Mouse (Mus musculus): ENCODE results near the gene Psmb7. TPM values are rescaled to one million over a fixed set of nuclear protein-coding genes. Genes with fewer than 3 reads are reported as not detected.

Gene Psmb7
- polyA plus RNA-seq, 1 experiment from 2014 or later, result 162 TPM

DNA sequence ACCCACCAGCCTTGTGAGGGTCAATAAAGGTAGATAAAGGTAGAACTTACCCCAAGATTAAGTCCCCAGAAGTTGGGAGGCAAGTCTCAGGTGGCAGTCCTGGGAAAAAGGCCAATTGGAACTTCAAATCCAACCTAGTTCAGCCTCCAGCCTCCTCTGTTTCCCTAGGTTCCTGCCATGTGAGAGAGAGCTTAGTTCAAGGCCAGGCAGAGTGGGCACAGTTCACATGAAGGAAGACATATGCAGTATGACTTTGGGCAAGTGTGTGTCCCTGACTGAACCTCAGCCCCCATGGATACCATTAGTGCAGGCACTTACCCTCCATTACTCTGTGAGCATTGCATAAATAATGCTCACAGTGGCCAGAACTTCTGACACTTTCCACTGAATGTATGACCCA is 98.2 kb downstream of the Psmb7 start:
- Histone ChIP-seq H3K9me3 (ENCODE audit: control insufficient read depth, low read length) (no peaks in the 10 kb centered on the region), H3K27me3 (ENCODE audit: control insufficient read depth, insufficient read depth, low read length) (no peaks in the 10 kb centered on the region), H3K27ac (replicated peaks) (no peak overlapping the region), H3K9ac (ENCODE audit: low read length) (no peak overlapping the region), H3K36me3 (ENCODE audit: control insufficient read depth, insufficient read depth, low read length) (no peaks in the 10 kb centered on the region), H3K4me3 (ENCODE audit: low read depth, low read length) (no peak overlapping the region), H3K4me2 (replicated peaks; ENCODE audit: low read depth) (no peak overlapping the region), H3K4me1 (replicated peaks; ENCODE audit: control insufficient read depth, insufficient read depth) (peaks cover 5% of the 10 kb centered on the region; the same call in 1 of the 2 replicates)
- ATAC-seq (ENCODE audit: low FRiP score, low TSS enrichment), result no peak
- no peak for DNase-seq (ENCODE audit: low spot score)
- TF ChIP-seq EP300 (optimal IDR thresholded peaks at IDR 0.05), result no peak
- no peak for TF ChIP-seq CTCF (IDR thresholded peaks at IDR 0.05; ENCODE audit: low read depth)

DNA sequence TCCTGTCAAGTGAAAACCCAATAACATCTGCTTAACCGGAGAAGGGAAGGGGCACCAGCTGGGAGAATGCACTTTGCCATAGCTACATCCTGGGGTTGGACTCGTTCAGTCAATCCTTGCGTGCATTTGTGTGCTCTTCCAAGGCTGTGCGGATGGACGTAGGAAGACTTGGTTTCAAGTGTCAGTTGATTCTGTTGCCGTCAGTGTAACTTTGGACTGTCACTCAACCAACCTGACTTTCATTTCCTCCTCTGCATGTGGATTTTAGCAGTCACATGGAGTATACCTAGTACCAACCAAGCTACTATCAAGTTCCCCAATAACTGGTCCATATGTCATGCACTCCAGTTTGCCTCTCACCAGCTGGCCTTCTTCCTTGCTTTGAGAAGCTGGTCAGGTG is 98.9 kb downstream of the Psmb7 start:
- peaks cover 5% of the 10 kb centered on the region; the same call in 1 of the 2 replicates for H3K4me1 ChIP-seq (replicated peaks; ENCODE audit: control insufficient read depth, insufficient read depth)
- TF ChIP-seq CTCF (IDR thresholded peaks at IDR 0.05; ENCODE audit: low read depth) (no peak), EP300 (optimal IDR thresholded peaks at IDR 0.05) (no peak)
- no peak overlapping the region for H3K4me2 ChIP-seq (replicated peaks; ENCODE audit: low read depth)
- H3K36me3 ChIP-seq (ENCODE audit: control insufficient read depth, insufficient read depth, low read length), result no peaks in the 10 kb centered on the region
- H3K9ac ChIP-seq (ENCODE audit: low read length), result no peak overlapping the region
- WGBS, result 62% methylated on average over 6 of the region's 6 CpGs
- H3K9me3 ChIP-seq (ENCODE audit: control insufficient read depth, low read length), result no peaks in the 10 kb centered on the region
- ATAC-seq (ENCODE audit: low FRiP score, low TSS enrichment) (no peak), DNase-seq (ENCODE audit: low spot score) (no peak)
- H3K27me3 ChIP-seq (ENCODE audit: control insufficient read depth, insufficient read depth, low read length), result no peaks in the 10 kb centered on the region
- H3K27ac ChIP-seq (replicated peaks), result no peak overlapping the region
- no peak overlapping the region for H3K4me3 ChIP-seq (ENCODE audit: low read depth, low read length)

- TF ChIP-seq EP300 (optimal IDR thresholded peaks at IDR 0.05) (no peak), CTCF (IDR thresholded peaks at IDR 0.05; ENCODE audit: low read depth) (no peak)
- Histone ChIP-seq H3K4me1 (replicated peaks; ENCODE audit: control insufficient read depth, insufficient read depth) (peaks cover 5% of the 10 kb centered on the region; the same call in 1 of the 2 replicates), H3K27me3 (ENCODE audit: control insufficient read depth, insufficient read depth, low read length) (no peaks in the 10 kb centered on the region), H3K9ac (ENCODE audit: low read length) (no peak overlapping the region), H3K9me3 (ENCODE audit: control insufficient read depth, low read length) (no peaks in the 10 kb centered on the region), H3K36me3 (ENCODE audit: control insufficient read depth, insufficient read depth, low read length) (no peaks in the 10 kb centered on the region), H3K4me3 (ENCODE audit: low read depth, low read length) (no peak overlapping the region), H3K4me2 (replicated peaks; ENCODE audit: low read depth) (no peak overlapping the region), H3K27ac (replicated peaks) (no peak overlapping the region)
- ATAC-seq (ENCODE audit: low FRiP score, low TSS enrichment), result no peak
- no peak for DNase-seq (ENCODE audit: low spot score)
Measured at GRCm38 (mm10) chr2:38544341-38544740, 99.5 kb downstream of the Psmb7 start.

GRCm38 (mm10) chr2:38543158-38543557 is 100.7 kb downstream of the Psmb7 start:
- Histone ChIP-seq H3K36me3 (ENCODE audit: control insufficient read depth, insufficient read depth, low read length) (no peaks in the 10 kb centered on the region), H3K4me1 (replicated peaks; ENCODE audit: control insufficient read depth, insufficient read depth) (peaks cover 5% of the 10 kb centered on the region; the same call in 1 of the 2 replicates), H3K4me3 (ENCODE audit: low read depth, low read length) (no peak overlapping the region), H3K27ac (replicated peaks) (no peak overlapping the region), H3K9me3 (ENCODE audit: control insufficient read depth, low read length) (no peaks in the 10 kb centered on the region), H3K9ac (ENCODE audit: low read length) (no peak overlapping the region), H3K4me2 (replicated peaks; ENCODE audit: low read depth) (no peak overlapping the region), H3K27me3 (ENCODE audit: control insufficient read depth, insufficient read depth, low read length) (no peaks in the 10 kb centered on the region)
- WGBS, result 89% methylated on average over 2 of the region's 2 CpGs
- TF ChIP-seq EP300 (optimal IDR thresholded peaks at IDR 0.05) (no peak), CTCF (IDR thresholded peaks at IDR 0.05; ENCODE audit: low read depth) (no peak)
- DNase-seq (ENCODE audit: low spot score) (no peak), ATAC-seq (ENCODE audit: low FRiP score, low TSS enrichment) (no peak)

DNA sequence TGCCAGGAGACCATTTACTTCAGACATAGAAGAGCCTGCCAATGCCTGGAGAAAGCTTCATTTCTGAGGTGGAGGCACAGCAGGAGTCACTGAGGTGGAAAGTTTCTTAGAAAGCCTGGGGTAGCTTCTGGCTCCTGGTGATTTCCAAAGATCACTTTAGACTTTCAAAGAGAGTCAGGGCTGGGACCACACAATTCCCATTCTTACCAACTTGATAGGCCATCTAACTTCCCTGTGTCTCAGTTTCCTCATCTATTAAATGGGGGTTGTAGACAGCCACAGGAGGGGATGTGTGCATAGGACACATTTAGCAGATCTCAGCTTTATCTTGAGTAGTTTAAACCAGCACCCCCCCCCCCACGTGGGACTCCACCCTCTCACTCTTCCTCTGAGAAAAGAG is 101.5 kb downstream of the Psmb7 start:
- TF ChIP-seq EP300 (optimal IDR thresholded peaks at IDR 0.05) (no peak), CTCF (IDR thresholded peaks at IDR 0.05; ENCODE audit: low read depth) (no peak)
- no peak for ATAC-seq (ENCODE audit: low FRiP score, low TSS enrichment)

DNA sequence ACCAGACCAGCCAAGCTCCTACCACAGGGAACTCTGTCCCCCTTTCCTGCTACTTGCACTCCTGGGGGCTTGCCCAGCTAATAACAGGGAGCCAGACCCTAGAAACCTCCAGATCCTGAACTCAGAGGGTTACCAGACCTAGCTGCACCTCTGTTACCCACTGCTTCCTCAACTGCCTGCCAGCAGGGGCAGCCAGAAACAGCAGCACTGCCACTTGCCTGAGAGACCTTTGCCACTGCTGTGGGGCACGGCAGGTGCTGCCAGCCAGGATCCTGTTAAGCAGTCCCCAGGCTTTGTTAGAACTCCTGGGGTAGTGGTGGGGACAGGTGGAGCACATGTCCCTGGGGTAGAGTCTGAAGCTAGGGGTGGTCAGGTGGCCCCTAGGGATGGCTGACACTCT is 102.3 kb downstream of the Psmb7 start:
- no peak for ATAC-seq (ENCODE audit: low FRiP score, low TSS enrichment)

More for the DNA sequence above, 101.5 kb downstream of the Psmb7 start:
- no peak overlapping the region for H3K27ac ChIP-seq (replicated peaks)
- H3K27me3 ChIP-seq (ENCODE audit: control insufficient read depth, insufficient read depth, low read length), result no peaks in the 10 kb centered on the region
- H3K4me2 ChIP-seq (replicated peaks; ENCODE audit: low read depth), result no peak overlapping the region
- WGBS, result 8% methylated on average over 1 of the region's 1 CpGs
- H3K4me1 ChIP-seq (replicated peaks; ENCODE audit: control insufficient read depth, insufficient read depth), result peaks cover 5% of the 10 kb centered on the region; the same call in 1 of the 2 replicates
- no peaks in the 10 kb centered on the region for H3K9me3 ChIP-seq (ENCODE audit: control insufficient read depth, low read length)
- no peak overlapping the region for H3K9ac ChIP-seq (ENCODE audit: low read length)
- no peaks in the 10 kb centered on the region for H3K36me3 ChIP-seq (ENCODE audit: control insufficient read depth, insufficient read depth, low read length)
- no peak overlapping the region for H3K4me3 ChIP-seq (ENCODE audit: low read depth, low read length)
- no peak for DNase-seq (ENCODE audit: low spot score)

More for the DNA sequence above, 102.3 kb downstream of the Psmb7 start:
- H3K36me3 ChIP-seq (ENCODE audit: control insufficient read depth, insufficient read depth, low read length), result no peaks in the 10 kb centered on the region
- no peaks in the 10 kb centered on the region for H3K9me3 ChIP-seq (ENCODE audit: control insufficient read depth, low read length)
- H3K4me1 ChIP-seq (replicated peaks; ENCODE audit: control insufficient read depth, insufficient read depth), result peaks cover 4% of the 10 kb centered on the region; the same call in 1 of the 2 replicates
- no peak overlapping the region for H3K27ac ChIP-seq (replicated peaks)
- 61% methylated on average over 1 of the region's 1 CpGs for WGBS
- no peak overlapping the region for H3K4me2 ChIP-seq (replicated peaks; ENCODE audit: low read depth)
- H3K9ac ChIP-seq (ENCODE audit: low read length), result no peak overlapping the region
- H3K27me3 ChIP-seq (ENCODE audit: control insufficient read depth, insufficient read depth, low read length), result no peaks in the 10 kb centered on the region
- DNase-seq (ENCODE audit: low spot score), result no peak
- H3K4me3 ChIP-seq (ENCODE audit: low read depth, low read length), result no peak overlapping the region
- peak; percentile 13; the same call in 1 of the 2 replicates for TF ChIP-seq CTCF (IDR thresholded peaks at IDR 0.05; ENCODE audit: low read depth)
- TF ChIP-seq EP300 (optimal IDR thresholded peaks at IDR 0.05), result no peak
